Mouse (Mus musculus): ENCODE measurements around the gene Cdh23.

DNA sequence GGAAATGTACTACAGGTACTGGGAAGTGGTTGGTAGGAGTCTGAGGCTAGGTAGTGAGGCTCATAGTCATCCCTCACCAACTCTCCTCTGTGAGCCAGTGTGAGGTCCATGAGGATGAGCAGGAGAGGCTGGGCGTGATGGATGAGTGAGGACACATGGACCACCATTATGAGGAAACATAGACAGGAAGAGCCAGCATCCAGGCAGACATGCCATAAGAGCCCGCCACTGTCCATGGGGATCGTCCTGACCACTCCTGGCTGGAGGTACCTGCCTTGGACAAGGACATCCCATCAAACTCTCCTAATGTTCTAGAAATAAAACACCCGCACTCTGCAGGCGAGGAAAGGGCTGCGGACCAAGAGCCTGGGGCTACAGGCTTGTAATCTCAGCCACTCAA, at the start of gene Cdh23:
- TF ChIP-seq POLR2A (IDR thresholded peaks at IDR 0.05; ENCODE audit: insufficient read length, low read depth) (no peak), MYOG (IDR thresholded peaks at IDR 0.05; ENCODE audit: control insufficient read depth in 1 of 3, insufficient read depth in 1 of 3, insufficient read length in 2 of 3, low read depth in 2 of 3) (no peak), MYOD1 (IDR thresholded peaks at IDR 0.05; ENCODE audit: control insufficient read depth in 1 of 3, insufficient read length in 2 of 3, low read depth in 2 of 3) (no peak), E2F4 (IDR thresholded peaks at IDR 0.05; ENCODE audit: insufficient read depth) (no peak), TCF12 (IDR thresholded peaks at IDR 0.05; ENCODE audit: insufficient read depth, poor library complexity, severe bottlenecking) (no peak), CEBPB (IDR thresholded peaks at IDR 0.05; ENCODE audit: insufficient read depth, poor library complexity, severe bottlenecking) (no peak), MAX (IDR thresholded peaks at IDR 0.05; ENCODE audit: low read depth) (no peak), USF1 (IDR thresholded peaks at IDR 0.05; ENCODE audit: low read depth) (no peak)

Measured in myocyte (in vitro differentiated cells).